Mouse (Mus musculus): Measurements from ENCODE around the gene Gbp2b.
"Not testable (repeated sequence)": the region's sequence is repeated elsewhere in the genome, so short reads cannot be mapped to it uniquely, and the experiment has no call there.

Gbp2b gene

DNA sequence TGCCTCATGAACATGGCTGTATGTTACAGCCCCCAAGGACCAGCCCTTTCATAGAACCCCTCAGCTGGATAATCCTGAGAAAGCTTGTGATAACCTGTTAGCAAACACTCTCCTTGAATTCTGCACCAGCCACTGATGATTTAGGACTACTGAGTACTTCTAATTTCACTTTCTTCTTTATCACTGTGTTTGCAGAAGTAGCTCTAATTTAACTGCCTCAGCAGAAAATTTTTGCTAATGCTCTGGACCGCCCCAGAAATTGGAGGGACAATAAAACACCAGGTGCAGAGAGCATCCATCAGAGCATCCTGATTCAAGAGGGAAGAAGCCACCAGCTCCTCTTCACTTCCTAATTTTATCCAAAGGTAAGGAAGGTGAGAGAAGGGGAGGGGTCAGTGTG, at the start of gene Gbp2b:
Gene Gbp2b, plus strand, starts transcription at position 301 of the 400 bp plus-strand sequence.
- no peak for DNase-seq

DNA sequence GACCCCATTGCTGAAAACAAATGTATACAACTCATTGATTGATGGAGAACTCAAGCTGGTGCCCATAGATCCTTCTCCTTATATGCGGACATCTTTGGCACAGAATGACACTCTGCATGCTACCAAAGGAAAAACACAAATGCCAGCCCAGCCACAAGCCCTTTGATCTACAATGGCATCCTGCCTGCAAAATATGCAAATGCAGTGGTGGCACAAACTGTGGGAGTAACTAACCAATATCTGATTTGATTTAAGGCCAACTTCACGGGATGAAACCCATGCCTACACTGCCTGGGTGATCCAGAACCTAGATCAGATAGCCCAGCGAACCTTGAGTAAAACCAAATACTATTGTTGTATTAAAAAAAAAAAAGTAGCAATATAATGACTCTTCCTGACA, 48.0 kb upstream of the Gbp2b start:
- DNase-seq, result no peak

DNA sequence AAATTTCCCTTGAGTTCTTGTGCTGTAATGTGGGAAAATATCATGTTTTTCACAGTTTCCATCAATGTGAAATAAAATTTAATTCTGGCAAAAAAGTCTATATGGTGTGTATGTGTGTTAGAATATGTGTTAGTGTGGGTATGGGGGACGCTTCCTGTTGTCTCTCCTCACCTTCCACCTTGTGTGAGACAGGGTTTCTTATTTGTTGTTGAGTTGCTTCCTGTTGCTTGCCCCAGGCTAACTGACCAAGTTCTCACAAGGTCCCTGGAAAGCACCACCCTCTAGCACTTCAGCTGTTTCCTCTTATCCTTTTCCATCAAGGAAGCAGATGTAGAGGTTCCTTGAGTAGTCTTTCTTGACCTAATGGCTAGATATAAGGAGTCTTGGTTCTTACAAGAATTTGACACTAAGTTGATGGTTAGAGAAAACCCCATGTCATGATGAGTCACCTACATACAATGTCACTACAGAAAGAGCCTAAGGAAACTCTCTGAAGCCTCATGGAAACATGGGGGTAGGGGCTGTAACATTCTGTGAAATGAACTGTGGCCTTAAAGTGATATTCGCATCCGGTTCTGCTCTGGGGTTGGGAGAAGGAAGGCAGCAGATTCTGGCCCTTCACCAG, 44.5 kb upstream of the Gbp2b start:
- DNase-seq, result no peak

DNA sequence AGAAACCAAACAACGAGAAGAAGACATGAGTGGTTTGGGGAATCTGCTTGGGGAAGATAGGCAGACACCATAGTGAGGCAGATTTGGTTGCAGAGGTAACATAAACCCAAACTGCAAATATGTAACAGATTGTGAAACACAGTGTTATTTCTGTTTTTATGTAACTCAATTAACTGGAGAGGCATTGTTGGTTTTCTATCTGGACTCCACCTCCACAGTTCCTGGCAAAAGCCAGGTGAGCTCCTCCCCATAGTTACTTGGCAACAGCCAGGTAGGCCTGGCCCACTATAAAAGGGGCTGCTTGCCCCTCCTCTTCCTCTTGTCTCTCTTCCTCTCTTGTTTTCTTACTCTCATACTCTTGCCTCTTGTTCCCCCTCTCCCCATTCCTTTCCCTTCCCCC, 40.0 kb upstream of the Gbp2b start:
- DNase-seq, result no peak

DNA sequence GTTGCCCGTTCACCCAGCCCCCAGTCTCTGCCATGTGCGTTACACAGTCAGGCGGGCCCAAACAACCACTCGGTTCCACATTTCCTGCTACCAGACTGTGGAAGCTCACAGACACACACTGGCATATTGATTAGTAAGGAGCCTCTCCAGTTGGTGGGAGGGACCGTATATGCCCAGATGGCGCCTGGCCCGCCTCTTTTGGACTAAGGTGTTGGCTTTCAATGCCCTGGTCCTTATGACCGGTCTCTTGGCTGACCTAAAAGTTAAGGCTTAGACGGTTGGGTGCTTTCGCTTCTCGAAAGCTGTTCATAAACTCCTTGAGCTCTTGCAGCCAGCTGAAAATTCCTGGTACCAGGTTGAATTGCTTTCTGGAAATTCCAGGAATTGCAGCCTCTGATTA, 39.0 kb upstream of the Gbp2b start:
- no peak for DNase-seq

DNA sequence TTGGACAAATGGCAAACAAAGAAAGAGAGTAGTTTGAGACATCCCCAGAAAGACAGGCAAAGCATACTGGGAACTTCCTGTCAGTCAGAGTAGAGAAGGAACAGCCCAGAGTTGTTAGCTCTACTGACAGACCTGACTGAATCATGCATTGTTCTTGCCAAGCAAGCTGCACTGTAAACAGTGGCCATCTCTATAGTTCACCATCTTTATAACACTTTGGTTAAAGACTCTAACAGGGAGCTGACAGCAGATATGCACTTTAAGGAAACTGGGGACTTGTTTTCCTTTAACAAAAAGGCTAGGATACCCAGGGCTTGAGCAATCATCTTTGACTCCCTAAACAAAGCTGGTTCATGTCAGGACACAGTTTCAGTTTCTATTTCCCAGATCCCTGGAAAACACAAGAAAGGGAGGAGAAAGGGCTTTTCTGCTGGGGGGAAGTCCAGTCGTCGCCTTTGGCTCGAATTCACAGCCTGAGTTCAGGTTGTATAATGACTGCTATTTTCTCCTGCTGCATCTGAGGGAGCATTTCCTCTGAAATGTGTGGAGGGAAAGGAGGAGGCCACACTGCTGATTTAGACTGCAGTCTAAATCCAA, 34.9 kb upstream of the Gbp2b start, which contains the start of gene Gbp3:
Gene Gbp3, plus strand, starts transcription at position 395 of the 597 bp plus-strand sequence.
- no peak for DNase-seq

DNA sequence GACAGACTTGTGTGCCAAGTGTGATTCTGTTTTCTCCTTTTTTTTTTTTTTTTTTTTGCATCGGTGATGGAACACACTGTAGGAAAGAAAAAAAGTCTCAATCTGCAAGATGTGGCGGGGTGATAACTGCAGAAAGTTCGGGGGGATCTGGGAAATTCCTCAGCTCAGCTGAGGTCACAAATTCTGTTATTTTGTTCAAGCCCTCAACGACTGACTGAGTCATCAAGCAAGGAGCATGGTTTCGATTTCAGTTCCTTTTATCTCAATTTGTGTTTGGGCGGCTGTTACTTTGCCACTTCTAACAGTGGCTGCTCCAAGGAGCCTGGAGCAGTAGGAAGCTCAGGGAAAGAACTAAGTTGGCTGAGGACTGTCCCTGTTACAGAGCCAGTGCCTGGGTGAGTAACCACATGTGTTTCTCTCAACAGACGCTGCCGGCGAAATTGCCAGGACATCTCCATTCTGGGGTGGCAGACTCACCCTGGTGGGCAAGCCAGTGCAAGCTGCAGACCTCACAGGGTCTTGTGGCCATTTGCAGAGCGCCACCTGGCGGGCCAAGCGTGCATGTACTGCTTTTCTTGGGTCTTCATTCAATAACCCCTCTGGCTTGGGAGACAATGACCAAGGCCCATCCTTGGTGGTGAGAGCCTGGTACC, 34.2 kb upstream of the Gbp2b start:
- DNase-seq, result peak; percentile 77

DNA sequence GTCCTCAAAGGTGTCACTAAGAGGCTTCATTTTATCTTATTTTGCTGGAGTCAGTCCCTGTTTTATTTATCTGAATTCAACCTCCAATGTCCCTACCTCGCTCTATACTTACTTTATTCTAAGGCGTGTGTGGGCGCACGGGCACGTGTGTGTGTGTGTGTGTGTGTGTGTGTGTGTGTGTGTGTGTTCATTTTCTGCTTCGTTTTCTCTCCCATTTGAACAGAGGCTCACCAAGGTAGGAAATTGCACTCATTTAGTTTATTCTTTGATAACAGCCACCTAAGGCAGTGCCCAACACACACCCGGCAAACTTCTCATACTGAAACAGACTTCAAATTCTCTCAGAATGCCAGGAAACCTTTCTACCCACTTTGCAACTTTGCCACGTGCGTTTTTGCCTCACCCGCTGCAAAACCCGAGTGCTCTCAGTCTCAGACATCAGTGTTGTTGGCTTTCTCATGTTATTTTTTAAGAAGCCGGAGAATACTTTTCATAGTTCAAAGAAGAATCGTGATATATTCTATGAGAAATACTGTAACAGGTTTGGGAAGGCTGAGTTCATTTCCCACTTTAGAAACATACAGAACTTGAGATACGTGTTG, 33.5 kb upstream of the Gbp2b start:
- no peak for DNase-seq

DNA sequence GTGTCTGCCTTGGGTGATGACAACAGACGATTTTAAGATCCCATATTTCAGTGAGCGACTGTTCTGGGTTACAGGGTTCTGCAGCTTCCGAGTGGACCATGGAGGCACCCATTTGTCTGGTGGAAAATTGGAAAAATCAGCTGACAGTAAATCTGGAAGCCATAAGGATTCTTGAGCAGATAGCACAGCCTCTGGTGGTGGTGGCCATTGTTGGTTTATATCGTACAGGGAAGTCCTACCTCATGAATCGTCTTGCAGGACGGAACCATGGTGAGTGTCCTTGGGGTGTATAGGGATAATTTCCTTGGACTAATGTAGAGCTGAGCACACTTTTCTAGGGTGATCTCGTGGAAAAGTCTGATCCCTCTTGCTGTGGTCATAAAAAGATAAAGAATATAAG, 33.0 kb upstream of the Gbp2b start:
- DNase-seq, result no peak

DNA sequence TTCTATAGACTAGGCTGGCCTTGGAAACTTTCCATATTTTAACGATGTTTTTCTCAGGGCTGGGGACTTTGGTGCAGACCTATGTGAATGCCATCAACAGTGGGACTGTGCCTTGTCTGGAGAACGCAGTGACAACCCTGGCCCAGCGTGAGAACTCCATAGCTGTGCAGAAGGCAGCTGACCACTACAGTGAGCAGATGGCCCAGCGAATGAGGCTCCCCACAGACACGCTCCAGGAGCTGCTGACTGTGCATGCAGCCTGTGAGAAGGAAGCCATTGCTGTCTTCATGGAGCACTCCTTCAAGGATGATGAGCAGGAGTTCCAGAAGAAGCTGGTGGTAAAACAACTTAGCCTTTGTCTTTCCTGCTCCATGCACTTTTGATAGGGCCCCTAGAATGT, 27.2 kb upstream of the Gbp2b start:
- DNase-seq, result not testable (repeated sequence)

DNA sequence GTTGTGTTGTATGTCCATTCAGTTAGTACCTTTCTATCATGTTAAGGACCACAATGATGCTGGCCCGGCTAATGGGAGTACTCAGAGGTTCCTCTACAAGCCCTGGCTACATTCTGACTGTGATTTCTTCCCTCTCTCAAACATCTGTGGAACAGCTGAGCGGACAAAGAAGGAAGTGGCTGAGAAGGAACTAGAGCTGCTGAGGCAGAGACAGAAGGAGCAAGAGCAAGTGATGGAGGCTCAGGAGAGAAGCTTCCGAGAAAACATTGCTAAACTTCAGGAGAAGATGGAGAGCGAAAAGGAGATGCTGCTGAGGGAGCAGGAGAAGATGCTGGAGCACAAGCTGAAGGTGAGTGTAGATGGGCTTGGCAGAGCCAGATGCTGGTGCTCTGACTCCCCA, 23.9 kb upstream of the Gbp2b start:
- no peak for DNase-seq

DNA sequence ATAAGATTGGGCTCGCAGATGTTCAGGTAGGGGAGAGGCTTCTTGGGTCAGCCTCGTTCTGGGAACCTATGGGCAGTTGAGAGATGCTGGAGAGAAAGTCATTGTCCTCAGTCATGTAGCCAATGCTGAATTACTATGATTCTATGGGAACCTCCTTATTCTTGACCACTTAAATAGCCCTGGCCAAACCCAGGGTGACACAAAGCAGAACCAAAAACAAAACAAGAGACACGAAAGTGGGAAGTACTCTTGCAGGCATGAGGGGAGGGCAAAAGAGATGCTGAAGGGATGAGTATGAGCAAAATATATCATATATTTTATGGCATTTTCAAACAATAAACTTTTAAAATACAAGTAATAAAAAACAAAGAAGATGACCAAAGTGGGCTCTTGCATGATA, 17.5 kb upstream of the Gbp2b start:
- DNase-seq, result no peak

DNA sequence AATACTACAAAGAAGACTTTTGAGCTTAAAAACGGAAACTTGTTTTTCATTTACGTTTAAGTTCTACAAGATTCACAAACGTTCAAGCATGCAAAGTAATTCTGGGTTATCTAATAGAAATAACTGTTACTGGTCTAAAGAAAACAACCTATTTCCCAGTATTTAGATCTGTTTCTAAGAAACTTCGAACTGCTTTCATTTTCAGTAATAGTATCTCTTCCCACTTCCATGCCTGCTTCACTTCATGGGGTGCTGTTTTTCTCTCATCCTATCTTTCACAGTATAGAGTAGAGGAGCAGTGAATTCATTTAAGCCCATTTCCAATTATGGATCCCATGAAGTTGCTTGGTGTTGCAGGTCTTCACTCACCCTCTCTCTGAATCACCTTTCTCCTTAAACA, 16.3 kb upstream of the Gbp2b start:
- DNase-seq, result no peak

DNA sequence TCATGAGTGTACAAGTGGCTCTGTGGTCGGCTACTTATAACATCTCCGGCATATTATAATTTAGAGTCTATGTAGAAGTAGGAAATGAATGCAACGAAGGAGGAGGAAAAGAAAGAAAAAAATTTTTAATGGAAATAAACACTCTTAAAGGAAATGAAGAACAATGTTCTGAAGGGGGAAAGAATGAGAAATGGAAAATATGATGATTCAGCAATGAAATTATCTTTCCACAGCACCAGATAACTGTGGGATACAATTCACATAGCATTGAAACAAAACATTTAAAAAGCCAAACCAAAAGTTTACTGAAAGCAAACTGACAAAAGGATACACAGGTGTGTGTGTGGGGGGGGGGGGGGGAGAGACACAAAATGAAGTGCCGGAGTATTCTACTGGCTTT, 11.6 kb upstream of the Gbp2b start:
- DNase-seq, result no peak

DNA sequence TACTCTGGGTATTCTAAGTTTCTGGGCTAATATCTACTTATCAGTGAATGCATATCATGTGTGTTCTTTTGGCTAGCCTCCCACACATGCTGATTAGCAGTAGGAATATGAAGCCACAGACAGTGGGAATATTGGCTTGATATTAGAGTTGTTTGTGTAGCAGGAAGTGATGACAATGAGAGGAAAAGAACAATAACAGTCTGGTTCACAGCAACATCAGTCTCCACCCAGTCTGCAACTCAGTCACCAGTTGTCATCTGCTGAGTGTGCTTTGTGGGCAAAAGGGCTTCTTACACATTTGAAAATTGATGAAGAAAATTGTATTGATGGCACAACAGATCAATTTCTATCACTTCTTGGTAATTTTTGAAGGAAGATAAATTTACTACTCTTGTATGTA, 7.3 kb upstream of the Gbp2b start:
- DNase-seq, result no peak

DNA sequence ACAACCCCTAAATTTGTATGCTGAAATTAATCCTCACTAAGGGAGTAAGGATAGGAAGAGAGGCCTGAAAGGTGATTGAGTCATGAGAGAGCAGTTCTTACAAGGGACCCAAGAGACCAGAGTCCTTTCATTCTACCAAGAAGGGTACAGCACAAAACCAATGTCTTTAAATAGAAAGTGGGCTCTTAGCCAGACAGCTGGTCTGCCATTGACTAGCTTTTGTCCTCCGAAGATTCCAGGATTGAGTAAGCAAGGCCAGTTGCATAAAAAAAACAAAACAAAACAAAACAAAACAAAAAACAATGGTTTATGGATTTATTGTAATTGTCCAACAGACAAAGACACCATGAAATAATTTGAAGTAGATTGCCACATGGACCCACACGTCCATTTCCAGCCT, 5.8 kb upstream of the Gbp2b start:
- DNase-seq, result no peak

DNA sequence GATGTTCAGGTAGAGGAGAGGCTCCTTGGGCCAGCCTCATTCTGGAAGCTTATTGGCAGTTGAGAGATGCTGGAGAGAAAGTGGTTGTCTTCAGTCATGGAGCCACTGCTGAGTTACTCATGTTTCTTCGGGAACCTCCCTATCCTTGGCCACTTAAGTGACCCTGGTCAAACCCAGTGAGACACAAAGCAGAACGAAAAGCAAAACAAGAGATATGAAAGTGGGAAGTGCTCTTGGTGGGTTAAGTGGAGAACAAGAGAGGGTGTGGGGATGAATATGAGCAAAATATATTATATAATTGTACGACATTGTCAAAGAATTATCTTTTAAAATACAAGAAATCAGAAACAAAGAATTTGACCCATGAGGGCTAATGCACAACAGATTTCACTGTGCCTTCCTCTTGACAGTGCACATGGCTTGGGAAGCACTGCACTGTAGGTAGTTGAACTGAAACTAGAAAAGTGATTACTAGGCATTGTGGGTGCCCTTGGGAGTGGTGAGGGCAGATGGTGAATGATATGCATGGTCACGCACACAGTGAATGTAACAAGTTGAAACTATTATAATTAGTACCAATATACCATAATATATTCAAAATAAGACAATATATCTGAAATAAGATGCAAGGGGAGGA, 4.1 kb upstream of the Gbp2b start:
- DNase-seq, result no peak

DNA sequence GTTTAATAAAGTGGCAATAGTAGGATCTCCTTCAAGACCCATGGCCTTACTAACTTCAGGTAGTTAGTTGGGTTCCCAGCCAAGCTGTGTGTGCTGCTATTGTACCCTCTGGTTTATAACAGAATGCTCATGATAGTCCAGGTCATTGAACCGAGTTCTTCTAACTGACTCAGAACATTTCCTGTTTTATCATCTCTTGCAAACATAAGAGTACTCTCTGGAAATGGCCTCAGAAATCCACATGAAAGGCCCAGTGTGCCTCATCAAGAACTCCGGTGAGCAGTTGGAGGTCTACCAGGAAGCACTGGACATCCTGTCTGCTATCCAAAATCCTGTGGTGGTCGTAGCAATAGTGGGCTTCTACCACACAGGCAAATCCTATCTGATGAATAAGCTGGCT, 3.3 kb downstream of the Gbp2b start:
- DNase-seq, result no peak

DNA sequence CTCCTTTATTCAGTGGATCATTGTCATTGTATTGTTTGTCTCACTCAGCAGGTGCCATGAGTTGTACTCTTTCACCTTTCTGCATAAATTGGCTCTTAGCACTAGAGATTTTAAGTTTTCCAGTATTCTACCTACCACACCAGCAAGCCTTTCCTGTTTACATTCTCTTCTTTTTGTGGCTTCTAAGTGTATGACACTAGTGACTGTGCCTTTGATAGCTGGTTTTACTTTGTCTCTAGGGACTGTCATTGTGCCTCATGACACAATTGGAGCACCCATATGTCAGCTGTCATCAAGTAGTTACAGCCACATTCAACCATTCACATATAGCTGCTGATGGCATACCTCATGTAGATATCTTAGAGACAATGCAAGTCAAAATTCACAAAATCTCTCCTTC, 7.0 kb downstream of the Gbp2b start:
- DNase-seq, result no peak

DNA sequence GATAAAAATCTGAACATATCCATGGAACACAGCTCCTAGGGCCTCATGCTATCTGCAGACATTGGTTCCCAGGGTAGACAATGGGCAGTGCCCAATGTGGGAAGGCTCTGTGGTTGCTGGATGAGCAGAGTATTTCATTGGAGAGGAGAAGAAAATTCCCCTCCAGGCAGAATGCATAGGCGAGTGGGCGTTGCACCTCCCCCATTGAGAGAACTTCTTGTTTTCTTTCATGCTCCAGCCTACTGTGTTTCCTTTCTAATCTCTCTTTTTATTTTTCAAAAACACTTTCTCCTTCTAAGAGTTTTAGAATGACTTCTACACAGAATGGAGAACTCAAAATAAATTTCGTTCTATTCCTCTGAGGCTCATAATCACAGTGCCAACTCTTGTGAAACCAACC, 24.0 kb downstream of the Gbp2b start:
- no peak for DNase-seq

DNA sequence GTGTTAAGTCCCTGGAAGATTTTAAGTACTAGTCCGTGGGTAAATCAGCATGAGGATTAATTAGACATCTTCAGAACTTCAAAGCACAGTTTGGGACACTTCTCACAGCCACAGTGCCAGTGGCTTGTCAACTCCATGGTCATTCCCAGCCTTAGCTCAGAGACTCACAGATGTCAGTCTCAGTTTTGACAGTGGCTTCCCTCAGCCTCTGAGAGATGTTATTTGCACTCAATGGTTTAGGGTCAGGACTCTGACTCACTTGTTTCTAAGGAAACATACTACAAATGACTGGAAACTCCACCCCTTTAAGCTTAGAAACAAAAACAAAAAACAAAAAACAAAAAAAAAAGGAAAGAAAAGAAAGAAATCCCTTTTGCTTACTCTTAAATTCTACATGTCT, 25.0 kb downstream of the Gbp2b start:
- DNase-seq, result no peak

DNA sequence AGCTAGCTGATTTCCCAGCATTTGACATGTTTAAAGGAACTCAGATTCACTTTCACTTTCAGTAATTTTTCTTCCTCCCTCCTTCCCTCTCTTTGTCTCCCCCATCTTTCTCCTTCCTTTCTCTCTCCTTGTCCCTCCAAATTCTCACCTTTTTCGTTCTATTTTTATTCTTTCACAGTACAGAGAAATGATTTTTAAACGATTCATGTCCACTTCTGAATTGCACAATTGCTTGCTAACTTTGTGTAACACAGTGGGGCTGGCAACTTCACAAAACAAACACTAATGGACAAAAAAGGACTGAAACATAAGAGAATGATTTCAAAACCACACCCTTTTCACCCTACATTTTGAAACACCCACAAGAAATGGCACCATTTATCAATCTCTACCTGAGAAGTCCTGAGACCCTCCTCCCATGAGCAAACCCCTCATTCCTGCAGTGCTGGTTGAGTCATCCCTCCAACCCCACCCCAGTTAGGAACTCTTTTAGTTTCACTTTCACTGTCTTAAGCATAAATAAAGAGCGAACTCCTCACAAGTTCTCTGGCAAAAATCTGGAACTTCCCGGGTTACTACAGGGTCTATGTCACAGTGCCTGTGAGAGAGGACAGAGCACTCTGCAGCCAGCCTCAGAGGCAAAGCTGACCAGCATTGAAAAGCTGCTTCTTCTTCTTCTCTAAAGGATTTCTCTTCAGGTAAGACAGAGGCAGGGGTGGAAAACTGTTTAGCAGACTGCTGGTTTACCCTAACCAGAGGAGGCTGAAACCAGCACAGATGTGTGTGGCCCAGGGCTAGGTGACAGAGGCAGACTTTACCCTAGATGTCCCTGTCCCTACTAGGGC, 25.7 kb downstream of the Gbp2b start, which contains the start of gene Gbp2:
Gene Gbp2, plus strand, starts transcription at position 492 of the 845 bp plus-strand sequence.
- no peak for DNase-seq

Measured in right cerebral cortex, postnatal 14 days (tissue).